Mouse (Mus musculus) embryonic facial prominence, embryonic 11.5 days (tissue): ENCODE data around the gene Chn1. TPM values are rescaled to one million over a fixed set of nuclear protein-coding genes. Genes with fewer than 3 reads are reported as not detected.

Source experiments
- ATAC-seq: fragments of 200-750 bp; cut with Nextera tagmentation; replicated peaks from 2 replicates; pipeline ENCODE4 v1.8.0; 2017; ENCODE audit warnings: low read depth; ENCODE audit not compliant: insufficient number of reproducible peaks, low FRiP score, low TSS enrichment
- DNase-seq: peaks from one replicate; pipeline ENCODE4 v3.0.0-alpha.2; 2015; ENCODE audit warnings: low spot score
- H3K27ac ChIP-seq: fragments of 300-500 bp; sonication (generic); replicated peaks from 2 replicates; pipeline ENCODE4 v1.5.1; 2014; ENCODE audit warnings: mild to moderate bottlenecking, low read depth, low read length, control low read depth
- H3K27me3 ChIP-seq: fragments of 300-500 bp; sonication (generic); 2 replicates; pipeline ENCODE4 v1.6.1; 2014; ENCODE audit warnings: mild to moderate bottlenecking, low read length, moderate library complexity, mixed read lengths; ENCODE audit not compliant: control insufficient read depth, insufficient read depth
- H3K36me3 ChIP-seq: fragments of 300-500 bp; sonication (generic); replicated peaks from 2 replicates; pipeline ENCODE4 v1.6.1; 2014; ENCODE audit warnings: low read depth, mild to moderate bottlenecking, low read length, moderate library complexity, mixed read lengths; ENCODE audit not compliant: control insufficient read depth, insufficient read depth
- H3K4me1 ChIP-seq: fragments of 300-500 bp; sonication (generic); 2 replicates; pipeline ENCODE4 v1.6.1; 2014; ENCODE audit warnings: low read length, mixed read lengths; ENCODE audit not compliant: control insufficient read depth, insufficient read depth
- H3K4me2 ChIP-seq: fragments of 300-500 bp; sonication (generic); 2 replicates; pipeline ENCODE4 v1.6.1; 2014; ENCODE audit warnings: low read depth, mild to moderate bottlenecking, control low read depth, low read length, moderate library complexity
- H3K4me3 ChIP-seq: fragments of 300-500 bp; sonication (generic); 2 replicates; pipeline ENCODE4 v1.5.1; 2014; ENCODE audit warnings: low read depth, low read length, control low read depth
- H3K9ac ChIP-seq: fragments of 300-500 bp; sonication (generic); replicated peaks from 2 replicates; pipeline ENCODE4 v1.6.1; 2014; ENCODE audit warnings: mild to moderate bottlenecking, control low read depth, low read length
- H3K9me3 ChIP-seq: fragments of 300-500 bp; sonication (generic); replicated peaks from 2 replicates; pipeline ENCODE4 v1.6.1; 2016; ENCODE audit warnings: mild to moderate bottlenecking, low read length, inconsistent platforms, mixed read lengths; ENCODE audit not compliant: control insufficient read depth
- WGBS: fragments of 180-500 bp; shearing (Covaris S2); extraction: QIAGEN DNeasy Blood & Tissue Kit; methylation state at CpG from one replicate; pipeline ENCODE4 v1.1.7; 2014; 5-methylcytosine and 5-hydroxymethylcytosine counted together
- polyA plus RNA-seq: library from polyadenylated mRNA; unstranded; fragments of >200 nt; fragmentation: Nextera tagmentation; extraction: Ambion mirVana; gene quantifications from 2 replicates; pipeline ENCODE4 v1.2.1, GENCODE M21; 2014

Chn1 gene
- polyA plus RNA-seq, 1 experiment from 2014 or later = 61.1 TPM

DNA sequence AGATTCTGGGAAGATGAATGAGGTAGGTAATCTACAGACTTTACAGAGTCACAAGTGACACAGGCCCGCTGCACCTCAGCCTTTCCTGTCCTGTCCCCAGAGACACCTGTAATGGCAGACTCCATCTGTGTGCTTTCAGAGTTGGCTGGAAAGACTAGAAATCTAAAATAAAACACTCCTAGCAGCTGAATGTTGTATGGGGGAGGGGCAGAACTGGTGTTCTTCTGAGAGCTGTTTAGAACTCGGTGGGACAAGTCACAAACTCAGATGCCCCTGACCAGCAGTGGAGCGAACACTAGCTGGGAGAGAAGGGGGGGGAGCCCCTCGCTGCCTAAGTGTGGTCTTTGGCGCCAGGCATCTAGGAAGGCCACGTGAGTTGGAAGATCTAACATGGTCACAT lies 203.2 kb downstream of the Chn1 start:
- Histone ChIP-seq H3K4me3 (no peak overlapping the region), H3K27me3 (no peaks in the 10 kb centered on the region), H3K9ac (peak overlapping the region; percentile 18; the same call in 1 of the 2 replicates), H3K27ac (peak overlapping the region; percentile 35; the same call in 1 of the 2 replicates), H3K36me3 (no peaks in the 10 kb centered on the region), H3K4me2 (no peak overlapping the region), H3K9me3 (no peaks in the 10 kb centered on the region), H3K4me1 (peaks cover 2% of the 10 kb centered on the region; the same call in 1 of the 2 replicates)
- no peak for ATAC-seq
- DNase-seq = no peak
- WGBS = 52% methylated on average over 6 of the region's 6 CpGs

DNA sequence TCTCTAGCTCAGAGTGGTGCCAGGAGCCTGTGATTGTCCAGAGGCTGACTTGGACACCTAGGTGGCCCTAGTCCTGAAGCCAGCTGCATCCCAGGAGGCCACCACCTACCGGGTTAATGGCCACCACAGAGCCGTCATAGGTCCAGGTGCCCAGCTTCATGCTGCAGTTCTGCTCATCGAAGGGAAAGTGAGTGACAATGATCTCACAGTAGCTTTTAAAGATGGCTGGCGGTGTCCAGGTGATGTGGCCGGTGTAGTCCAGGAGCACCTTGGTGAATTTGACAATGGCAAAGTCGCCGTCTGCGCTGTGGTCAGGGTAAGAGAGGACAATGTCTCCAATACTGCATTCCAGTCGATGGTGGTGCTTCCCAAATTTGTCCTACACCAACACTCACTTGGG lies 203.8 kb downstream of the Chn1 start:
- no peak overlapping the region for H3K4me3 ChIP-seq
- H3K4me1 ChIP-seq = peaks cover 2% of the 10 kb centered on the region; the same call in 1 of the 2 replicates
- H3K36me3 ChIP-seq = no peaks in the 10 kb centered on the region
- ATAC-seq = no peak
- H3K27ac ChIP-seq = no peak overlapping the region
- H3K9ac ChIP-seq = no peak overlapping the region
- H3K27me3 ChIP-seq = no peaks in the 10 kb centered on the region
- H3K4me2 ChIP-seq = no peak overlapping the region
- no peaks in the 10 kb centered on the region for H3K9me3 ChIP-seq
- no peak for DNase-seq
- 93% methylated on average over 9 of the region's 9 CpGs for WGBS

- Histone ChIP-seq H3K4me3 (no peak overlapping the region), H3K9me3 (no peaks in the 10 kb centered on the region), H3K4me2 (no peak overlapping the region), H3K36me3 (no peaks in the 10 kb centered on the region), H3K9ac (no peak overlapping the region), H3K27ac (no peak overlapping the region), H3K4me1 (0 out of 2 replicates have a peak, but pooled peaks cover 2% of the 10 kb centered on the region), H3K27me3 (no peaks in the 10 kb centered on the region)
- ATAC-seq = no peak
- DNase-seq = peak; percentile 83
- 18% methylated on average over 8 of the region's 8 CpGs for WGBS
Measured at GRCm38 (mm10) chr2:73566989-73567605, 208.0 kb downstream of the Chn1 start.

GRCm38 (mm10) chr2:73566162-73566561 lies 209.0 kb downstream of the Chn1 start:
- Histone ChIP-seq H3K9ac (no peak overlapping the region), H3K27ac (no peak overlapping the region), H3K27me3 (no peaks in the 10 kb centered on the region), H3K4me2 (no peak overlapping the region), H3K36me3 (no peaks in the 10 kb centered on the region), H3K4me1 (no peaks in the 10 kb centered on the region), H3K9me3 (no peaks in the 10 kb centered on the region), H3K4me3 (no peak overlapping the region)
- peak; percentile 52 for DNase-seq
- no peak for ATAC-seq
- WGBS = 18% methylated on average over 7 of the region's 7 CpGs

DNA sequence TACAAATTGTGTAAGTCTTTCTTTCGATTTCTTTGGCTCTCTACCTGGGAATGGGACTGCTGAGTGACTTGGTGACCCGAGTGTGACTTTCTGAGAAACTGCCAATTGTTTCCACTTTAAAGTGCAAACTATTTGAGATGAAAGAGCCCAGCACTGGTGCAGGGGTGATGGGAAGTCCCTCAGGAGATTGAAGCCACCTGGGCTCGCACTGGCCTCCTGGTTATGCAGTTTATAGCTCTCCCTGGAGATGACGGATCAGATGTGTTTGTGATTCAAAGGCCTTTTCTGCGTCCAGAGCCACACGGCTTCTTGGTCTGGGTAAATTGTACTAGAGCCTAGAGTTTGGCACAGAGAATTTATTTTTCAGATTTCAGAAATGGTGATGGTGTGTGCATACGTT lies 211.5 kb downstream of the Chn1 start:
- Histone ChIP-seq H3K9me3 (no peaks in the 10 kb centered on the region), H3K9ac (no peak overlapping the region), H3K4me2 (no peak overlapping the region), H3K4me3 (no peak overlapping the region), H3K4me1 (no peaks in the 10 kb centered on the region), H3K27me3 (no peaks in the 10 kb centered on the region), H3K36me3 (no peaks in the 10 kb centered on the region), H3K27ac (peak overlapping the region; percentile 20)
- ATAC-seq (no peak), DNase-seq (no peak)
- WGBS = 38% methylated on average over 7 of the region's 7 CpGs

DNA sequence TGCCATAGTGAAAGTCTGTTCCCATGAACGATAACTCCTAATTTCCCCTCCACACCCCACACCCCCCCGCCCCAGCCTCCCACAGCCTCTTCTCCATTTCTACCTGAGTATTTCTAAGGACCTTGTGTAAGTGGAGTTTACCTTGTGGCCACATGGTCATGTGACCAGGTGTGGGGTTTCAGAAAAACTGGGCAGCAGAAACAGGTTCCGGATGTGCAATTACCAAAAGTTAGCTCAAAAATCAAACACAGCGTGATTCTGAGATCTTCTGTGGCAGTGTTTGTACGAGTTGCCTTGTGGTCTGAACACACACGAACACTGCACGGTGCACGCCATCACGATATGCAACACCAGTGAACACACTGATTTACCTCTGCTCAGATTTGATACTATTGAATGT lies 212.5 kb downstream of the Chn1 start:
- Histone ChIP-seq H3K27ac (no peak overlapping the region), H3K9ac (no peak overlapping the region), H3K9me3 (no peaks in the 10 kb centered on the region), H3K27me3 (no peaks in the 10 kb centered on the region), H3K4me1 (no peaks in the 10 kb centered on the region), H3K4me3 (no peak overlapping the region), H3K4me2 (no peak overlapping the region), H3K36me3 (no peaks in the 10 kb centered on the region)
- ATAC-seq = no peak
- peak; percentile 45 for DNase-seq
- 72% methylated on average over 9 of the region's 9 CpGs for whole genome bisulfite sequencing

GRCm38 (mm10) chr2:73561665-73562063 lies 213.5 kb downstream of the Chn1 start:
- Histone ChIP-seq H3K9me3 (no peaks in the 10 kb centered on the region), H3K4me3 (no peak overlapping the region), H3K4me1 (no peaks in the 10 kb centered on the region), H3K27ac (no peak overlapping the region), H3K36me3 (no peaks in the 10 kb centered on the region), H3K27me3 (no peaks in the 10 kb centered on the region), H3K9ac (0 out of 2 replicates have a peak overlapping the region, but pooled peaks have one; percentile 6), H3K4me2 (peak overlapping the region; percentile 66)
- DNase-seq = peak; percentile 85
- WGBS = 5% methylated on average over 8 of the region's 8 CpGs
- peak; percentile 49; the same call in 1 of the 2 replicates for ATAC-seq

GRCm38 (mm10) chr2:73560899-73561664 lies 214.1 kb downstream of the Chn1 start:
- H3K9ac ChIP-seq = peak overlapping the region; percentile 43
- ATAC-seq (peak; percentile 51), DNase-seq (peak; percentile 68)
- WGBS = 2% methylated on average over 23 of the region's 23 CpGs
- no peaks in the 10 kb centered on the region for H3K36me3 ChIP-seq
- H3K4me3 ChIP-seq = peak overlapping the region; percentile 34
- H3K4me2 ChIP-seq = peak overlapping the region; percentile 66
- no peaks in the 10 kb centered on the region for H3K27me3 ChIP-seq
- H3K9me3 ChIP-seq = no peaks in the 10 kb centered on the region
- H3K27ac ChIP-seq = no peak overlapping the region
- no peaks in the 10 kb centered on the region for H3K4me1 ChIP-seq
